Mouse (Mus musculus): ENCODE results near the gene Tead2. TPM values are rescaled to one million over a fixed set of nuclear protein-coding genes. Genes with fewer than 3 reads are reported as not detected.
A peak's percentile ranks its signal among the peaks of the same experiment; 100 is the strongest.

The Tead2 gene
- polyA plus RNA-seq, 1 experiment from 2014 or later: 481 TPM

- Histone ChIP-seq H3K27ac (no peak overlapping the region), H3K4me1 (peaks cover 5% of the 10 kb centered on the region; the same call in 1 of the 2 replicates), H3K36me3 (no peaks in the 10 kb centered on the region), H3K9me3 (replicated peaks) (no peaks in the 10 kb centered on the region), H3K27me3 (ENCODE audit: low read depth, poor library complexity, severe bottlenecking) (peaks cover 7% of the 10 kb centered on the region; the same call in 1 of the 2 replicates), H3K4me3 (no peak overlapping the region)
- DNase-seq (ENCODE audit: low spot score): no peak
- WGBS: 59% methylated on average over 11 of the region's 11 CpGs
Measured at GRCm38 (mm10) chr7:45257063-45257840, 41.7 kb downstream of the Tead2 start.

- no peak for DNase-seq (ENCODE audit: low spot score)
- WGBS: 85% methylated on average over 8 of the region's 8 CpGs
- H3K36me3 ChIP-seq: no peaks in the 10 kb centered on the region
Measured at GRCm38 (mm10) chr7:45259281-45259680, 43.7 kb downstream of the Tead2 start.

GRCm38 (mm10) chr7:45262266-45262665 lies 46.7 kb downstream of the Tead2 start:
- H3K4me1 ChIP-seq: peaks cover 11% of the 10 kb centered on the region; the same call in 1 of the 2 replicates
- H3K27me3 ChIP-seq (ENCODE audit: low read depth, poor library complexity, severe bottlenecking): peaks cover 9% of the 10 kb centered on the region; the same call in 1 of the 2 replicates
- no peaks in the 10 kb centered on the region for H3K9me3 ChIP-seq (replicated peaks)
- WGBS: 73% methylated on average over 7 of the region's 7 CpGs
- no peak overlapping the region for H3K4me3 ChIP-seq
- H3K36me3 ChIP-seq: no peaks in the 10 kb centered on the region
- no peak for DNase-seq (ENCODE audit: low spot score)
- no peak overlapping the region for H3K27ac ChIP-seq

More at GRCm38 (mm10) chr7:45259281-45259680, 43.7 kb downstream of the Tead2 start:
- Histone ChIP-seq H3K27me3 (ENCODE audit: low read depth, poor library complexity, severe bottlenecking) (peaks cover 12% of the 10 kb centered on the region; the same call in 1 of the 2 replicates), H3K9me3 (replicated peaks) (no peaks in the 10 kb centered on the region), H3K27ac (no peak overlapping the region), H3K4me1 (peaks cover 14% of the 10 kb centered on the region), H3K4me3 (no peak overlapping the region)

- DNase-seq (ENCODE audit: low spot score): no peak
- peaks cover 13% of the 10 kb centered on the region; the same call in 1 of the 2 replicates for H3K27me3 ChIP-seq (ENCODE audit: low read depth, poor library complexity, severe bottlenecking)
- 69% methylated on average over 7 of the region's 7 CpGs for WGBS
- no peaks in the 10 kb centered on the region for H3K36me3 ChIP-seq
- H3K4me1 ChIP-seq: peaks cover 17% of the 10 kb centered on the region
- H3K4me3 ChIP-seq: no peak overlapping the region
- no peak overlapping the region for H3K27ac ChIP-seq
- no peaks in the 10 kb centered on the region for H3K9me3 ChIP-seq (replicated peaks)
Measured at GRCm38 (mm10) chr7:45263006-45263607, 47.6 kb downstream of the Tead2 start.

GRCm38 (mm10) chr7:45264348-45264747 lies 48.8 kb downstream of the Tead2 start:
- peaks cover 13% of the 10 kb centered on the region; the same call in 1 of the 2 replicates for H3K27me3 ChIP-seq (ENCODE audit: low read depth, poor library complexity, severe bottlenecking)
- no peak overlapping the region for H3K4me3 ChIP-seq
- H3K9me3 ChIP-seq (replicated peaks): no peaks in the 10 kb centered on the region
- H3K27ac ChIP-seq: no peak overlapping the region
- H3K36me3 ChIP-seq: no peaks in the 10 kb centered on the region
- DNase-seq (ENCODE audit: low spot score): no peak
- WGBS: 74% methylated on average over 3 of the region's 3 CpGs
- peaks cover 28% of the 10 kb centered on the region for H3K4me1 ChIP-seq

GRCm38 (mm10) chr7:45265518-45265917 lies 50.0 kb downstream of the Tead2 start:
- Histone ChIP-seq H3K4me3 (no peak overlapping the region), H3K4me1 (peaks cover 29% of the 10 kb centered on the region), H3K27ac (no peak overlapping the region), H3K27me3 (ENCODE audit: low read depth, poor library complexity, severe bottlenecking) (peaks cover 13% of the 10 kb centered on the region; the same call in 1 of the 2 replicates), H3K36me3 (no peaks in the 10 kb centered on the region), H3K9me3 (replicated peaks) (no peaks in the 10 kb centered on the region)
- 83% methylated on average over 1 of the region's 1 CpGs for WGBS
- no peak for DNase-seq (ENCODE audit: low spot score)

GRCm38 (mm10) chr7:45272786-45273412 lies 57.3 kb downstream of the Tead2 start:
- Histone ChIP-seq H3K36me3 (peaks cover 2% of the 10 kb centered on the region; the same call in 1 of the 2 replicates), H3K27me3 (ENCODE audit: low read depth, poor library complexity, severe bottlenecking) (peaks cover 18% of the 10 kb centered on the region), H3K9me3 (replicated peaks) (0 out of 2 replicates have a peak, but pooled peaks cover 1% of the 10 kb centered on the region), H3K27ac (peak overlapping the region; percentile 53; the same call in 1 of the 2 replicates), H3K4me1 (peaks cover 35% of the 10 kb centered on the region), H3K4me3 (no peak overlapping the region)
- 40% methylated on average over 10 of the region's 10 CpGs for WGBS
- DNase-seq (ENCODE audit: low spot score): no peak

- H3K4me1 ChIP-seq: peaks cover 27% of the 10 kb centered on the region
- DNase-seq (ENCODE audit: low spot score): no peak
- WGBS: 90% methylated on average over 8 of the region's 8 CpGs
Measured at GRCm38 (mm10) chr7:45273672-45274071, 58.1 kb downstream of the Tead2 start.

GRCm38 (mm10) chr7:45277136-45277760 lies 61.7 kb downstream of the Tead2 start, which contains the start of gene Slc6a21:
Slc6a21 (plus strand) TSS chr7:45277513.
- 6% methylated on average over 44 of the region's 44 CpGs for WGBS

More at GRCm38 (mm10) chr7:45273672-45274071, 58.1 kb downstream of the Tead2 start:
- Histone ChIP-seq H3K4me3 (no peak overlapping the region), H3K36me3 (peaks cover 2% of the 10 kb centered on the region; the same call in 1 of the 2 replicates), H3K27ac (no peak overlapping the region), H3K27me3 (ENCODE audit: low read depth, poor library complexity, severe bottlenecking) (peaks cover 23% of the 10 kb centered on the region), H3K9me3 (replicated peaks) (0 out of 2 replicates have a peak, but pooled peaks cover 1% of the 10 kb centered on the region)

More at GRCm38 (mm10) chr7:45277136-45277760, 61.7 kb downstream of the Tead2 start, which contains the start of gene Slc6a21:
- peaks cover 19% of the 10 kb centered on the region for H3K4me1 ChIP-seq
- H3K27ac ChIP-seq: peak within 1 kb of the TSS; percentile 58
- H3K4me3 ChIP-seq: peak within 1 kb of the TSS; percentile 55
- H3K9me3 ChIP-seq (replicated peaks): no peaks in the 10 kb centered on the region
- no peaks in the 10 kb centered on the region for H3K36me3 ChIP-seq
- H3K27me3 ChIP-seq (ENCODE audit: low read depth, poor library complexity, severe bottlenecking): peaks cover 32% of the 10 kb centered on the region
- DNase-seq (ENCODE audit: low spot score): peak; percentile 82

Small RNA genes lying within 50 kb of the gene (microRNA-seq; reads per million reads assigned to microRNA genes)
- gene Mir7055: not detected

Other genes with a start within 250 kb of the Tead2 start
- gene Cpt1c, start 240.9 kb upstream of the Tead2 start, polyA plus RNA-seq (2016; fragmentation: Nextera tagmentation; extraction: Ambion mirVana): 11.4 and 18.8 TPM in 2 replicates
- gene Prmt1, start 229.2 kb upstream of the Tead2 start, polyA plus RNA-seq (2016; fragmentation: Nextera tagmentation; extraction: Ambion mirVana): 979 and 1,027 TPM in 2 replicates
- 74.7 and 75.0 TPM in 2 replicates for gene Irf3, start 218.1 kb upstream of the Tead2 start, polyA plus RNA-seq (2016; fragmentation: Nextera tagmentation; extraction: Ambion mirVana)
- 89.7 and 92.2 TPM in 2 replicates for gene Bcl2l12, start 217.0 kb upstream of the Tead2 start, polyA plus RNA-seq (2016; fragmentation: Nextera tagmentation; extraction: Ambion mirVana)
- gene Scaf1, start 199.4 kb upstream of the Tead2 start, polyA plus RNA-seq (2016; fragmentation: Nextera tagmentation; extraction: Ambion mirVana): 47.8 and 50.6 TPM in 2 replicates
- gene Rras, start 197.8 kb upstream of the Tead2 start, polyA plus RNA-seq (2016; fragmentation: Nextera tagmentation; extraction: Ambion mirVana): 15.6 and 18.3 TPM in 2 replicates
- gene Prr12, start 162.9 kb upstream of the Tead2 start, polyA plus RNA-seq (2016; fragmentation: Nextera tagmentation; extraction: Ambion mirVana): 16.3 and 18.1 TPM in 2 replicates
- gene Nosip, start 153.3 kb upstream of the Tead2 start, polyA plus RNA-seq (2016; fragmentation: Nextera tagmentation; extraction: Ambion mirVana): 80.4 and 81.2 TPM in 2 replicates
- 16.8 and 24.8 TPM in 2 replicates for gene Prrg2, start 153.1 kb upstream of the Tead2 start, polyA plus RNA-seq (2016; fragmentation: Nextera tagmentation; extraction: Ambion mirVana)
- gene Rcn3, start 123.5 kb upstream of the Tead2 start, polyA plus RNA-seq (2016; fragmentation: Nextera tagmentation; extraction: Ambion mirVana): 175 and 210 TPM in 2 replicates
- gene Fcgrt, start 111.9 kb upstream of the Tead2 start, polyA plus RNA-seq (2016; fragmentation: Nextera tagmentation; extraction: Ambion mirVana): 5.2 and 7.8 TPM in 2 replicates
- 1,846 and 2,302 TPM in 2 replicates for gene Rps11, start 91.3 kb upstream of the Tead2 start, polyA plus RNA-seq (2016; fragmentation: Nextera tagmentation; extraction: Ambion mirVana)
- 1,210 and 1,327 TPM in 2 replicates for gene Rpl13a, start 87.0 kb upstream of the Tead2 start, polyA plus RNA-seq (2016; fragmentation: Nextera tagmentation; extraction: Ambion mirVana)
- not detected in 2 replicates for gene Gm45713, start 79.5 kb upstream of the Tead2 start, polyA plus RNA-seq (2016; fragmentation: Nextera tagmentation; extraction: Ambion mirVana)
- gene Flt3l, start 79.3 kb upstream of the Tead2 start, polyA plus RNA-seq (2016; fragmentation: Nextera tagmentation; extraction: Ambion mirVana): 1.4 and 1.5 TPM in 2 replicates
- 105 and 109 TPM in 2 replicates for gene Pih1d1, start 61.5 kb upstream of the Tead2 start, polyA plus RNA-seq (2016; fragmentation: Nextera tagmentation; extraction: Ambion mirVana)
- 54.2 and 63.7 TPM in 2 replicates for gene Aldh16a1, start 61.2 kb upstream of the Tead2 start, polyA plus RNA-seq (2016; fragmentation: Nextera tagmentation; extraction: Ambion mirVana)
- gene Slc17a7, start 51.8 kb upstream of the Tead2 start, polyA plus RNA-seq (2016; fragmentation: Nextera tagmentation; extraction: Ambion mirVana): 0.06 TPM in 1 of 2 replicates, not detected in the other
- gene Gfy, start 36.2 kb upstream of the Tead2 start, polyA plus RNA-seq (2016; fragmentation: Nextera tagmentation; extraction: Ambion mirVana): not detected in 2 replicates
- not detected in 2 replicates for gene Pth2, start 34.8 kb upstream of the Tead2 start, polyA plus RNA-seq (2016; fragmentation: Nextera tagmentation; extraction: Ambion mirVana)
- gene Ccdc155, start 10.9 kb upstream of the Tead2 start, polyA plus RNA-seq (2016; fragmentation: Nextera tagmentation; extraction: Ambion mirVana): 0.45 and 0.68 TPM in 2 replicates
- 0.21 and 0.41 TPM in 2 replicates for gene Dkkl1, start 3.6 kb upstream of the Tead2 start, polyA plus RNA-seq (2016; fragmentation: Nextera tagmentation; extraction: Ambion mirVana)
- 1.1 and 1.2 TPM in 2 replicates for gene Cd37, start 23.4 kb downstream of the Tead2 start, polyA plus RNA-seq (2016; fragmentation: Nextera tagmentation; extraction: Ambion mirVana)
- 0.24 and 0.49 TPM in 2 replicates for gene Slc6a16, start 25.3 kb downstream of the Tead2 start, polyA plus RNA-seq (2016; fragmentation: Nextera tagmentation; extraction: Ambion mirVana)
- gene Slc6a21, start 61.8 kb downstream of the Tead2 start, polyA plus RNA-seq (2016; fragmentation: Nextera tagmentation; extraction: Ambion mirVana): not detected in 2 replicates
- 5.2 and 8.4 TPM in 2 replicates for gene Trpm4, start 118.0 kb downstream of the Tead2 start, polyA plus RNA-seq (2016; fragmentation: Nextera tagmentation; extraction: Ambion mirVana)
- gene Hrc, start 119.5 kb downstream of the Tead2 start, polyA plus RNA-seq (2016; fragmentation: Nextera tagmentation; extraction: Ambion mirVana): 0.24 and 0.39 TPM in 2 replicates
- 2.4 and 5.3 TPM in 2 replicates for gene Ppfia3, start 151.3 kb downstream of the Tead2 start, polyA plus RNA-seq (2016; fragmentation: Nextera tagmentation; extraction: Ambion mirVana)
- gene Lin7b, start 154.8 kb downstream of the Tead2 start, polyA plus RNA-seq (2016; fragmentation: Nextera tagmentation; extraction: Ambion mirVana): 0.40 and 0.64 TPM in 2 replicates
- 305 and 308 TPM in 2 replicates for gene Snrnp70, start 180.0 kb downstream of the Tead2 start, polyA plus RNA-seq (2016; fragmentation: Nextera tagmentation; extraction: Ambion mirVana)
- gene Kcna7, start 189.9 kb downstream of the Tead2 start, polyA plus RNA-seq (2016; fragmentation: Nextera tagmentation; extraction: Ambion mirVana): 0.06 TPM in 1 of 2 replicates, not detected in the other
- 2.1 and 2.2 TPM in 2 replicates for gene Ntf5, start 197.9 kb downstream of the Tead2 start, polyA plus RNA-seq (2016; fragmentation: Nextera tagmentation; extraction: Ambion mirVana)
- not detected in 2 replicates for gene Lhb, start 205.1 kb downstream of the Tead2 start, polyA plus RNA-seq (2016; fragmentation: Nextera tagmentation; extraction: Ambion mirVana)
- 42.6 and 44.9 TPM in 2 replicates for gene Gys1, start 219.1 kb downstream of the Tead2 start, polyA plus RNA-seq (2016; fragmentation: Nextera tagmentation; extraction: Ambion mirVana)
- 228 and 283 TPM in 2 replicates for gene Ruvbl2, start 222.3 kb downstream of the Tead2 start, polyA plus RNA-seq (2016; fragmentation: Nextera tagmentation; extraction: Ambion mirVana)
- gene Ftl1, start 244.1 kb downstream of the Tead2 start, polyA plus RNA-seq (2016; fragmentation: Nextera tagmentation; extraction: Ambion mirVana): 5,063 and 5,416 TPM in 2 replicates